Mouse (Mus musculus) neural tube, embryonic 10.5 days (tissue): ENCODE measurements around the gene Grk2.
A peak's percentile ranks its signal among the peaks of the same experiment; 100 is the strongest.

Source experiments
- DNase-seq: peaks from one replicate; pipeline ENCODE4 v3.0.0-alpha.2; 2017; ENCODE audit warnings: low spot score; ENCODE audit errors: extremely low spot score

The Grk2 gene

DNA sequence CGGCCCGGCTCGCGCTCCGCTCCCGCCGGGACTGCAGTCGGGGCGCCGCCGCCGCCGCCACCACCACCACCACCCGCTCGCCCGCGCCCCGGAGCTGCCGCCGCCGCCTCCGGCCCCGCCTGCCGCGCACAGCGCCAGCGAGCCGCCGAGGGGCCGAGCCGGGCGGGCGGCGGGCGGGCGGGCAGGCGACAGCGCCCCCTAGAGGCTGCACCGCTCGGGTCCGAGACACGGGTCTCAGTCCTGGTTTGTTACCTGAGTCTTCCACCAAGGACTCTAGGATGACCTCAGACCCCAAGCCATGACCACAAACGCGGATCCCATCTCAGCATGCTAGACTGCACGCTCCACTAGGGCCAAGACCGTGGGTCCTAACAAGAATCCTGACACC is at the start of gene Grk2:
Grk2 (minus strand) TSS at position 33 of the 388 bp plus-strand sequence.
- DNase-seq = peak; percentile 84

GRCm38 (mm10) chr19:4349455-4349854 is 43.4 kb upstream of the Grk2 start:
- no peak for DNase-seq

DNA sequence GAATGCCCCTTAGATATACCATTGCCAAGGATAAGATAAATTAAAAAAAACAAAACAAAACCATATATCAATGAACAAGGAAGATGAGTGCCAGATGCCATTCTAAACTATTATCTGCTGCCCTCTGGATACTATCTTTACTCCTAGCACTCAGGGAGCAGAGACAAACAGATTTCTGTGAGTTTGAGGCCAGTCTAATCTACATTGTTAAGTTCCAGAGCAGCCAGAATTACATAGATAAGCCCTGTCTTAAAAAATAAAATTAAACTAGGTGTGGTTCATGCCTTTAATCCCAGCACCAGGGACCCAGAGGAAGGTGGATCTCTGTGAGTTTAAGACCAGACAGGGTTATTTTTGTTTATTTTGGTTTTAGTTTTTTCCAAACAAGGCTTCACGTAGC is 40.5 kb upstream of the Grk2 start:
- no peak for DNase-seq

- no peak for DNase-seq
Measured at GRCm38 (mm10) chr19:4338162-4338561, 32.1 kb upstream of the Grk2 start.

GRCm38 (mm10) chr19:4333791-4334190 is 27.8 kb upstream of the Grk2 start:
- peak; percentile 89 for DNase-seq

GRCm38 (mm10) chr19:4333100-4333775 is 27.2 kb upstream of the Grk2 start:
- DNase-seq = no peak

DNA sequence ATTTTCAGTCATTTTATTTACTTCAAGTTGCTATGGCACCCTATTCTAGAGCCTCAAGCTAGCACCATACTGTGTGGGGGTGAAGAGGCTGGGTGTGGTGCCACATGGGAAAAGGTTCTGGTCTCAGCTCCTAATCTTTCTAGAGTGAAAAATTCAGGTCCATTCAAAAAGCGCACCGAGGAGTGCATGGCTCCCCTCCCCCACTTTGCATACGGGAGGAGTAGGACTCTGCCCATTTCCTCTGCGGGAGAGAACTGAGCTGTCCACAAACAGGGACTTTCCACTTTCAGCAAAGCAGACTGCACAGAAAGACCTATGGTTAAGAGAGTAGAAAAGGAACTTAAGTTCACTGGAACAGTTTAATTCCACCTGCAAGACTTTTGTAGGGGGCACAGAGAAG is 26.6 kb upstream of the Grk2 start:
- peak; percentile 37 for DNase-seq

DNA sequence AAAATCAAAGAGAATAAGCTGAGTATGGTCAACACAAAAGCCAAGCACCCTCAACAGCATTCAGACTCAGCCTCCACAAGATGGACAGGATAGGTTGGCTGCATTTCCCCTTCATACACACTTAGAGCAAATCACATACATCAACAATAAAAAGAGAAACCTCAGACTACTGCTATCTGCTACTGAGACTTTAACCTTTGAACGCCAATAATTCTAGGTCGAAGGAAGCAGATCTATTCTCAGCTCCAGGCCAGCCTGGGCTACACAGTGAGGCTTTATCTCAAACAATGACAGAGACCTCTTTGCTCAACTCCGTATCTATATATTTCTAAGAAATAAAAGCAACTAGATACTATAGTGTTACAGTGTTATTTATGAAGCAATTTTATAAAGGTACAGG is 25.3 kb upstream of the Grk2 start:
- DNase-seq = no peak

DNA sequence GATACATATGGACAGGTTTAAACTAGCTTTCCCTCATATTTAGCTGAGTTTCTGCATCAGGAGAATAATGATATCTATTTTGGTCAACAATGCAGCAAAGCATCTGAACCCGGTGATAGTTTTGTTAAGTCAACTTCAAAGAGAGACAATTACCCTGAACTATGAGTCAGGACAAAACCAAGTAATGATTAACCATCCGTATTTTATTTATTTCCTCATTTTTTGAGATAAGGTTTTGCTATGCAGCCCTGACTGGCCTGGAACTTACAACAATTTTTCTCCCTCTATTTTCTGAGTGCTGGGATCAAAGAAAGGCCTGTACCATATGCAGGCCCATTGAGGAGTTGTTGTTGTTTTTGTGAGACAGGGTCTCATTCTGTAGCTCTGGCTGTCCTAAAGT is 24.6 kb upstream of the Grk2 start:
- no peak for DNase-seq

DNA sequence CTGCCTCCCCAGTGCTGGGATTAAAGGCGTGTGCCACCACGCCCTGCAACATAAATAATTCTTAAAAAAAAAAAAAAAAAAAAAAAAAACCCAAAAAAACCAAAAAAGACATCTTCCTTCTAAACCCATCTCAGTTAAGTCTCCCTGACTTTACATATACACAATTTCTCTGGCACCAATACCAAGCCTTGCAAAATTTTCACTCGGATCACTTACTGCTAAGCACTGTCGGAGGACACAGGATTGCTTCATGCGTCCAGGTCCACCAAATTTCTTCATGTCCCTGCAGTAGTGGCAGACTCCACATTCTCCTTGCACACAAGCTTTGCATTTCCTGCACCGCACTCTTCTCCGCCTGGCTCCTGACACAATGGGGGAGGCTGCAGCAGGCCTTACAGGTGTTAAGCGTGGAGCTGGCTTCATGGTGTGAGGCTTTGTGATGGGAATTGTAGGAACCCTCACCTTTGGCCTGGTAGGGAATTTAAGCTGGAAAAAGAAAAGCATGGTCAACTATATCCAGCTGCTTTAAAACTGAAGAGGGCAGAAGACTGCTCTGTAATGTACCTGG is 22.8 kb upstream of the Grk2 start:
- DNase-seq = no peak

DNA sequence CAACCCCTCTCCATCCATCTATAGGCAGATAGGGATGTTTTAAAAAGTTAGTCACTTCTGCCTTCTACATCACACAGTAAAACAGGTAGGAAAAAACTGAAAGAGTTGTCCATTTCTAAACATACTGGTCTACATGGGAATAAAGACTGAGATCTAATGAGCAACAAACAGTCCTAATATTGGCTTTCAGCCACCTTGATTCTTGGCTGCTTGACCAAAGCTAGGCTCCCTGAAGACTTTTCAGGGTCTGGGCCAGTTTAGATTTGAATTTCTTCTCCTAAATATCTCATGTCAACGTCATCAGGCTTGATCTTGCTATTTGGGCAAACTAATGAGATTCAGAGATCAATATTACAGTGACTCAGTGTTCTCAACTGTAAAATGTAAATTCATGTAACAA is 20.9 kb upstream of the Grk2 start:
- no peak for DNase-seq

GRCm38 (mm10) chr19:4326106-4326505 is 20.1 kb upstream of the Grk2 start:
- DNase-seq = no peak

GRCm38 (mm10) chr19:4322134-4322533 is 16.1 kb upstream of the Grk2 start:
- DNase-seq = no peak

DNA sequence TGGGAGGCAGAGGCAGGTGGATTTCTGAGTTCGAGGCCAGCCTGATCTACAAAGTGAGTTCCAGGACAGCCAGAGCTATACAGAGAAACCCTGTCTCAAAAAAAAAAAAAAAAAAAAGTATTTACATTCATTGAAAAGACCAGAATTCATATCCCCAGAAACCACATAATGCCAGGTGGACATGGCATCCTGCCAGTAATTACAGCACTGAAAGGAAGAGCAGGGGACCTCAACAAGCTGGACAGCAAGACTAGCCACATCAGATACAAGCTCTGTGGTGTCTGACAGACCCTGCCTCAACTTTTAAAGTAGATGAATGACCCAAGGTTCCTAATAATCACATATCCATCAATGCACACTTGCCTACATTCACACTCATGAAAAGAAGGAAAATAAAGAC is 15.6 kb upstream of the Grk2 start:
- DNase-seq = no peak

GRCm38 (mm10) chr19:4319272-4319671 is 13.2 kb upstream of the Grk2 start:
- DNase-seq = no peak

DNA sequence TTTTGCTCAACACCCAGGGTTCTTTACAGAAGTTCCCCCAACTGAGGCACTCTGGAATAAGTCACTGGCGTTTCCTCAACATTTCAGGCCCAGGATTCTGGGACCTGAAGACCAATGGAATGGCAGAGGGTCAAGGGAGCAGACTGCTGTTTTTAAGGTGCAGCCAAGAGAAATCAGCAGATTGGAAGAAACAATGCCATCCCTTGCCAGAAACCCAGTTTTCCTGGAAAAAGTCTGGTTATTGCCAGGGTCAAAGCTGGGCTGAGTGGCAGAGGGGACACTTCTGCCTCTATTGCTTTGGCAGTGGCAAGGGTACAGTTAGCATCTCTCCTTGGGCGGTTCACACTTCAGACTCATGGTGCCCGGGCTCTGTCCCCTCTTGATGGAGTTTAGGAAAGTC is 11.2 kb upstream of the Grk2 start:
- DNase-seq = no peak

DNA sequence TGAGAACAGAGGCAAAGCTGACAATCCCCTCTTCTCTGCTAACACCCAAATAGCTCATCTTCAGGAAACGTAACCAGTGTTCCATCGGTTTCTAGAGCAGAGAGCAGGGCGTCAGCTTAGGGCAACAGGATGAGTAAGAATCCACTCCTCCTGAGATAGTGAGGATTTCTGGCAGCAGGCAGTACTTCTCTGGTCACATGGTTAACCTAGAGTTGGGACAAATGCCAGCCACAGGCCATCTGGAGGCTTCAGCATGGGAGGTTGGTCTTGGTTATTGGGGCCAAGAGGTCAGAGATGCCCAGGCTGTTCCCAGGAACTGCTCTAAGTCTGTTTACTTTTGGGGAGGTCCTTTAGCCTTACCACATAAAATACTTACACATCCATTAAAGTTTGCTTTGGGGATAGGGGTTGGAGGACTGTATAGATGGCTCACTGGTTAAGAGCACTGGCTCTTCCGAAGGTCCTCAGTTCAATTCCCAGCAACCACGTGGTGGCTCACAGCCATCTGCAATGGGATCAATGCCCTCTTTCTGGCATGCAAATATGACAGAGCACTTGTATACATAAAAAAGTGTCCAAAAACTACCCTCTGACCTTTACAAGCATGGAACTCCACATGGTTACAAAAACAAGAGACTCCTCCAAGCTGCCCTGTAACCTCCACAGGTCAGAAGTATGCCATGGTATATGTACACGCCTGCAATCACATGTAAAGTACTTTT is 9.4 kb upstream of the Grk2 start:
- DNase-seq = no peak

DNA sequence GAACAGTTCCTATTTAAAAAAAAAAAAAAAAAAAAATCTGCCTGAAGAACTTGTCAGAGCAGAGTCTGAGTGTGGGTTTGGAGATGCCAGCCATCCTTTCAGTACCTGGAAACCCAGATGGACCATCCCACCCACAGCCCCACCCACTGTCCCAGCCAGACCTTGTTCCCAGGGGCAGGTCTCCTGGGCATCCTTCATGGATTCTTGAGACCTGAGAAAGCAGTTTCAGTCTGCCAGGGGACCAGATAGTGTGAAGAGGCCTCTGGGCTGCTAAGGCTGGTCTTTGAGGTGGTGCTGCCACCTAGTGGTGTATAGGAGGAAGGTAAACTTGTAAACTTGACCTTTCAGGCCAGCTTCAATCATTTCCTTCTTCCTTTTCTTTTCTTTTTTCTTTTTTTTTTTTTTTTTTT is 3.8 kb upstream of the Grk2 start:
- peak; percentile 63 for DNase-seq

GRCm38 (mm10) chr19:4309302-4309701 is 3.3 kb upstream of the Grk2 start:
- DNase-seq = no peak

GRCm38 (mm10) chr19:4305491-4306189 is 382 bp downstream of the Grk2 start:
- DNase-seq = peak; percentile 73

DNA sequence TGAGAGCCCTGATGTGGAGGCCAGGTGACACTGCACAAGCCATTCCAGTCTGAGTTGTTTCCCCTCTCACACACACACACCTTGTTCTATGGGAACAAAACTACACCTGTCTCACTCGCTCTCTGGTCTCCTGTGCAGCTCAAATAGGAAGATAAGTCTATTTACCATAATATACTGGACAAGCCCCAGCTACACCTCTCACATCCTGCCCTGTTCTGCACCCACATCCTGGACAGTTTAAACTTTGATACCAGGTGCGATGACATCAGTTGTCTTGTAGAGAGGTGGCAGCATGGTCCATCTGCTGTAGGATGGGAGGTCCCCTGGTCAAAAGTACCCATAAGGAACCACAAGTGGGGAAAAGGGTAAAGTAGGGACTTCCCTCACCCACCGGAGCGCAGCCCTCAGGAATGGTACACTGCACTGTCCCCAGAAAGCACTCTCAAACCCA is 1.1 kb downstream of the Grk2 start:
- DNase-seq = no peak

- DNase-seq = no peak
Measured at GRCm38 (mm10) chr19:4304251-4304821, 1.7 kb downstream of the Grk2 start.
